Mouse (Mus musculus) liver, adult 2 months (tissue): Measurements from ENCODE around the gene Mrln. TPM values are rescaled to one million over a fixed set of nuclear protein-coding genes. Genes with fewer than 3 reads are reported as not detected.

Source experiments
- DNase-seq: peaks from one replicate; pipeline ENCODE4 v3.0.0-alpha.2; 2011; ENCODE audit warnings: low read depth, low spot score; ENCODE audit errors: extremely low read depth
- H3K27ac ChIP-seq: fragments of 200-500 bp; replicated peaks from 2 replicates; pipeline ENCODE4 v1.5.1; 2012; ENCODE audit warnings: low read depth, mild to moderate bottlenecking, control low read depth, inconsistent platforms, low read length; ENCODE audit not compliant: insufficient read depth
- H3K27me3 ChIP-seq: fragments of 200-500 bp; 2 replicates; pipeline ENCODE4 v1.6.1; 2012; ENCODE audit warnings: mild to moderate bottlenecking, moderate library complexity, low read length, inconsistent platforms; ENCODE audit not compliant: control insufficient read depth, insufficient read depth
- H3K36me3 ChIP-seq: fragments of 200-500 bp; 2 replicates; pipeline ENCODE4 v1.6.1; 2012; ENCODE audit warnings: low read length, inconsistent platforms; ENCODE audit not compliant: control insufficient read depth, insufficient read depth
- H3K4me1 ChIP-seq: fragments of 200-500 bp; 2 replicates; pipeline ENCODE4 v1.6.1; 2011; ENCODE audit warnings: low read length; ENCODE audit not compliant: control insufficient read depth, insufficient read depth
- H3K4me3 ChIP-seq: fragments of 200-500 bp; 2 replicates; pipeline ENCODE4 v1.5.1; 2011; ENCODE audit warnings: low read depth, mild to moderate bottlenecking, control low read depth, low read length, moderate library complexity; ENCODE audit not compliant: insufficient read depth
- H3K79me2 ChIP-seq: fragments of 200-500 bp; 2 replicates; pipeline ENCODE4 v1.6.1; 2012; ENCODE audit warnings: inconsistent platforms, mild to moderate bottlenecking, low read length, moderate library complexity; ENCODE audit not compliant: control insufficient read depth, insufficient read depth
- H3K9ac ChIP-seq: fragments of 200-500 bp; 2 replicates; pipeline ENCODE4 v1.6.1; 2012; ENCODE audit warnings: low read depth, mild to moderate bottlenecking, control low read depth, inconsistent platforms, low read length
- CTCF ChIP-seq: fragments of 200-500 bp; IDR thresholded peaks from 2 replicates; pipeline ENCODE4 v1.5.1; 2011; ENCODE audit warnings: low read depth, low read length, control low read depth
- POLR2A ChIP-seq: fragments of 200-500 bp; IDR thresholded peaks from 2 replicates; pipeline ENCODE4 v1.6.1; 2011; ENCODE audit warnings: low read length, control low read depth; ENCODE audit not compliant: insufficient read depth; ENCODE audit errors: extremely low read depth
- WGBS: fragments of 180-500 bp; shearing (Covaris S2); methylation state at CpG from one replicate; pipeline ENCODE4 v1.1.7; 2018; 5-methylcytosine and 5-hydroxymethylcytosine counted together
- polyA plus RNA-seq: library from polyadenylated mRNA; depleted of rRNA; stranded (reverse); fragments of >200 nt; gene quantifications from 2 replicates; pipeline ENCODE4 v1.2.3, GENCODE M21; 2012
- total RNA-seq: library from RNA; depleted of rRNA; stranded (reverse); fragments of >200 nt; gene quantifications from 2 replicates; pipeline ENCODE4 v1.2.3, GENCODE M21; 2014

The Mrln gene
- total and polyA plus RNA-seq, 2 experiments = not detected

DNA sequence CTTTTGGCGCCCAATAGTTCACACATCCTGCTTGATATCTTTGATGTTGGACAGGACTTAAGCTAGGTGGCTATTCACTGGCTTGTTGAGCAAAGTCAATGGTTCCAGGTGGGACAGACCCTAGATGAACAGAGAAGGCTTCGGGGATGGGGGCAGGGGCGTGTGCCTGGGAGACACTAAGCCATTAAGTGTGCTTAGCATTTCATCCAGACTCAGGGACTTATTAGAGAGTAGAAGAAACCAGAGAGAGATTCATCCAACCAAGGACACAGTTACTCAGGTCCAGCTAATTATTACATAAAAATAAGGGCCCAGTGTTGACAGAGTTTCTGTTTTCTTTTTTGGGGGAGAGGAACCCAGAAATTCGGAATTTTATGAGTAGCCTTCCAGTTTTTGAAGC lies 45.9 kb downstream of the Mrln start:
- Histone ChIP-seq H3K27me3 (peaks cover 6% of the 10 kb centered on the region; the same call in 1 of the 2 replicates), H3K79me2 (no peaks in the 10 kb centered on the region), H3K4me1 (no peaks in the 10 kb centered on the region), H3K4me3 (no peak overlapping the region), H3K9ac (no peak overlapping the region), H3K36me3 (no peaks in the 10 kb centered on the region), H3K27ac (no peak overlapping the region)
- TF ChIP-seq CTCF (no peak), POLR2A (no peak)
- 85% methylated on average over 4 of the region's 4 CpGs for WGBS
- DNase-seq = no peak

GRCm38 (mm10) chr10:70250766-70251165 lies 46.3 kb downstream of the Mrln start:
- 79% methylated on average over 6 of the region's 6 CpGs for WGBS
- no peaks in the 10 kb centered on the region for H3K79me2 ChIP-seq

DNA sequence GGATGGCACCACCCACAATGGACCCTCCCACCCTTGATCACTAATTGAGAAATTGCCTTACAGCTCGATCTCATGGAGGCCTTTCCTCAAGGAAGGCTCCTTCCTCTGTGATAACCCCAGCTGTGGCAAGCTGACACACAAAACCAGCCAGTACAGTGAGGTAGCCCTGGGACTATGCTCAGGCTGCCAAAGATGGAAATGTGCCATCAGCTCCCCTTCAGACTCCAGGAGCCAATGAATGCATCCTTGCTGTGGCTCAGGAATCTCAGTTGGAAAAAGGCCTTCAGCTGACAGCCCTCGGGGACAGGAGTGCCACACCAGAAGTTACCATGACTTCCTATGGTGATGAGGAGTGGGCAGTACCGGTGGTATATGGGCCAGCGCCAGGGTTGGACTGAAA lies 50.2 kb downstream of the Mrln start:
- Histone ChIP-seq H3K79me2 (no peaks in the 10 kb centered on the region), H3K27ac (no peak overlapping the region), H3K36me3 (no peaks in the 10 kb centered on the region), H3K9ac (no peak overlapping the region), H3K4me1 (no peaks in the 10 kb centered on the region), H3K27me3 (no peaks in the 10 kb centered on the region; the same call in 1 of the 2 replicates), H3K4me3 (no peak overlapping the region)
- DNase-seq = no peak
- TF ChIP-seq CTCF (no peak), POLR2A (no peak)
- WGBS = 73% methylated on average over 4 of the region's 4 CpGs

More at GRCm38 (mm10) chr10:70250766-70251165, 46.3 kb downstream of the Mrln start:
- Histone ChIP-seq H3K27ac (no peak overlapping the region), H3K4me1 (no peaks in the 10 kb centered on the region), H3K4me3 (no peak overlapping the region), H3K36me3 (no peaks in the 10 kb centered on the region), H3K27me3 (peaks cover 3% of the 10 kb centered on the region; the same call in 1 of the 2 replicates), H3K9ac (no peak overlapping the region)
- DNase-seq = peak; percentile 20
- no peak for TF ChIP-seq CTCF
- TF ChIP-seq POLR2A = no peak

GRCm38 (mm10) chr10:70255601-70256210 lies 51.2 kb downstream of the Mrln start:
- no peak for TF ChIP-seq CTCF
- TF ChIP-seq POLR2A = no peak
- Histone ChIP-seq H3K27me3 (no peaks in the 10 kb centered on the region; the same call in 1 of the 2 replicates), H3K79me2 (no peaks in the 10 kb centered on the region), H3K36me3 (no peaks in the 10 kb centered on the region), H3K4me3 (no peak overlapping the region), H3K9ac (no peak overlapping the region), H3K27ac (no peak overlapping the region), H3K4me1 (no peaks in the 10 kb centered on the region)
- WGBS = 89% methylated on average over 15 of the region's 15 CpGs
- no peak for DNase-seq

GRCm38 (mm10) chr10:70257029-70257428 lies 52.6 kb downstream of the Mrln start:
- H3K4me3 ChIP-seq = no peak overlapping the region
- no peaks in the 10 kb centered on the region; the same call in 1 of the 2 replicates for H3K27me3 ChIP-seq
- TF ChIP-seq CTCF (no peak), POLR2A (no peak)
- no peak overlapping the region for H3K27ac ChIP-seq
- H3K36me3 ChIP-seq = no peaks in the 10 kb centered on the region
- no peak overlapping the region for H3K9ac ChIP-seq
- H3K4me1 ChIP-seq = no peaks in the 10 kb centered on the region
- no peak for DNase-seq
- WGBS = 68% methylated on average over 4 of the region's 4 CpGs
- H3K79me2 ChIP-seq = no peaks in the 10 kb centered on the region

GRCm38 (mm10) chr10:70260904-70261303 lies 56.4 kb downstream of the Mrln start:
- Histone ChIP-seq H3K36me3 (no peaks in the 10 kb centered on the region), H3K4me3 (no peak overlapping the region), H3K4me1 (no peaks in the 10 kb centered on the region), H3K27me3 (no peaks in the 10 kb centered on the region), H3K9ac (no peak overlapping the region), H3K79me2 (no peaks in the 10 kb centered on the region), H3K27ac (no peak overlapping the region)
- TF ChIP-seq POLR2A (no peak), CTCF (no peak)
- DNase-seq = no peak
- 89% methylated on average over 4 of the region's 4 CpGs for WGBS
